ENCODE assay signal across 9 mouse cellular contexts in the genomic region with DNA sequence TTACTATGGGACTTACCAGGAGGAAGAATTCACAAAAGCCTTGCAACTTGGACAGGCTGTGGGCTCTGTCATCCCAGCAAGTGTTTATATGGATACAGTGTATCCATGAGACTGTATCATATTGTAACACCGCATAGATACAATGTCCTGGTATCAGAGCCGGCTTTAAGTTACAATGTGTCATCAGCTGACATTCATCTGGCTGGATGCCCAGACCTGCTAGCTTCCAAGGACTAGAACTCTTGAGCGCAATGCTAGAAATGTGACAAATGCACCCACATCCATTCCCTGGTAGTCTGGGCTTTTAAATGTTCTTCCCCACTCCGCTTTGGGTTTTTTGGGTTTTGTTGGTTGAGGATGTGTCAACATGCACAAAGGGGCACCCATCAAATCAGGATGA. TPM values are rescaled to one million over a fixed set of nuclear protein-coding genes. Genes with fewer than 3 reads are reported as not detected.
DNase-seq lines count a peak whose midpoint lies in the region; ATAC-seq and TF ChIP-seq lines count a peak whose summit lies in the region.
"Had no signal": no experiment of that assay in that cellular context is flagged by ENCODE, and none has a peak within 500 bp of the region (broad histone marks: within the 10 kb centered on the region; RNA-seq: fewer than 3 reads in every experiment).

No protein-coding gene starts in this region.

- peaks cover 30% of the 10 kb centered on the region for H3K36me3 ChIP-seq in heart, adult 2 months (ENCODE audit: control insufficient read depth, insufficient read depth, low read length)
- no peaks in the 10 kb centered on the region; the same call in 1 of the 2 replicates for H3K36me3 ChIP-seq in lung, embryonic 16.5 days (ENCODE audit: control insufficient read depth, insufficient read depth, low read length)

- no peaks in the 10 kb centered on the region for H3K27me3 ChIP-seq in heart, adult 2 months (ENCODE audit: control insufficient read depth, insufficient read depth, low read length)
- H3K27me3 ChIP-seq in lung, embryonic 16.5 days (ENCODE audit: control insufficient read depth, insufficient read depth, low read depth, low read length), result no peaks in the 10 kb centered on the region
- no peaks in the 10 kb centered on the region for H3K27me3 ChIP-seq in cerebellum, adult 2 months (ENCODE audit: control insufficient read depth, insufficient read depth, low read length)
- H3K27me3 ChIP-seq: embryonic facial prominence, embryonic 12.5 days had no signal

- no peak overlapping the region for H3K4me2 ChIP-seq in lung, embryonic 16.5 days (ENCODE audit: low read depth, low read length)
- H3K4me2 ChIP-seq: embryonic facial prominence, embryonic 12.5 days had no signal

- no peak for TF ChIP-seq CTCF in heart, adult 2 months (IDR thresholded peaks at IDR 0.05)
- no peak for TF ChIP-seq CTCF in cerebellum, adult 2 months (IDR thresholded peaks at IDR 0.05; ENCODE audit: borderline replicate concordance, insufficient read depth, low read depth, low read length)

- peak; percentile 60; the same call in 1 of the 2 replicates for ATAC-seq in lung, embryonic 16.5 days (ENCODE audit: low read depth)

- H3K79me2 ChIP-seq in heart, adult 2 months (replicated peaks; ENCODE audit: control insufficient read depth, insufficient read depth, low read length), result no peaks in the 10 kb centered on the region; the same call in 1 of the 2 replicates

- H3K9ac ChIP-seq in heart, adult 2 months (ENCODE audit: low read depth, low read length), result no peak overlapping the region
- H3K9ac ChIP-seq in lung, embryonic 16.5 days (ENCODE audit: low read length), result no peak overlapping the region
- H3K9ac ChIP-seq: embryonic facial prominence, embryonic 12.5 days had no signal

- H3K27ac ChIP-seq in heart, adult 2 months, result peak overlapping the region; percentile 80
- H3K27ac ChIP-seq in lung, embryonic 16.5 days (ENCODE audit: low read length), result no peak overlapping the region
- H3K27ac ChIP-seq in cerebellum, adult 2 months (ENCODE audit: insufficient read depth, low read length), result no peak overlapping the region
- H3K27ac ChIP-seq: embryonic facial prominence, embryonic 12.5 days had no signal

- peaks cover 43% of the 10 kb centered on the region for H3K4me1 ChIP-seq in heart, adult 2 months (ENCODE audit: control insufficient read depth, insufficient read depth, low read length)
- peaks cover 22% of the 10 kb centered on the region for H3K4me1 ChIP-seq in lung, embryonic 16.5 days (replicated peaks; ENCODE audit: control insufficient read depth, insufficient read depth, low read length)
- peaks cover 2% of the 10 kb centered on the region; the same call in 1 of the 2 replicates for H3K4me1 ChIP-seq in cerebellum, adult 2 months (ENCODE audit: control insufficient read depth, insufficient read depth, low read length)

- 20% methylated on average over 4 of the region's 4 CpGs for WGBS in heart, adult 2 months
- WGBS in lung, embryonic 16.5 days, result 35% methylated on average over 4 of the region's 4 CpGs
- 52% methylated on average over 4 of the region's 4 CpGs for WGBS in cerebellum, adult 2 months

- intact Hi-C loops in heart, adult 2 months (cut with DNase I), result loop anchor here (2.0 to 10.0 kb wide), 2 partner anchors 38 to 224 kb away; no protein-coding TSS in a partner anchor
- intact Hi-C loops in heart, postnatal 14 days (cut with DNase I), result loop anchor here (10.0 kb wide), 1 partner anchor 224 kb away; no protein-coding TSS in a partner anchor

- no peak for DNase-seq in heart, adult 2 months
- no peak for DNase-seq in heart, postnatal 14 days
- DNase-seq in lung, adult 18-20 months, result no peak
- peak; percentile 73 for DNase-seq in adrenal gland, postnatal 25 days
- DNase-seq in right cerebral cortex, postnatal 10 days (ENCODE audit: low spot score in 2 of 2), result peak; percentile 70 to 81
- no peak for DNase-seq in cerebellum, adult 8-10 months
- no peak for DNase-seq in cerebellum, adult 2 months

- no peak overlapping the region for H3K4me3 ChIP-seq in heart, adult 2 months
- H3K4me3 ChIP-seq in lung, embryonic 16.5 days (ENCODE audit: low read length), result no peak overlapping the region
- H3K4me3 ChIP-seq in cerebellum, adult 2 months (replicated peaks; ENCODE audit: insufficient read depth, low read depth, low read length), result no peak overlapping the region
- H3K4me3 ChIP-seq: embryonic facial prominence, embryonic 12.5 days had no signal

- no peaks in the 10 kb centered on the region for H3K9me3 ChIP-seq in lung, embryonic 16.5 days (ENCODE audit: control insufficient read depth, low read length)
- H3K9me3 ChIP-seq: embryonic facial prominence, embryonic 12.5 days had no signal

- no peak for TF ChIP-seq EP300 in heart, adult 2 months (IDR thresholded peaks at IDR 0.05; ENCODE audit: insufficient read depth, low read depth, low read length)

- no peak for TF ChIP-seq POLR2A in heart, adult 2 months (IDR thresholded peaks at IDR 0.05; ENCODE audit: insufficient read depth, low read depth, low read length)
- no peak for TF ChIP-seq POLR2A in cerebellum, adult 2 months (IDR thresholded peaks at IDR 0.05; ENCODE audit: borderline replicate concordance, insufficient read depth, low read length)

RNA-seq across cellular contexts. Expression of gene Elk3, which starts 22.6 kb away (rescaled TPM):
- total RNA-seq in heart, adult 2 months (2021), result 10 to 100 TPM; 33.8 to 39.4 TPM
- polyA plus RNA-seq in heart, adult 2 months (2012; rRNA removed), result 31.9 and 32.1 TPM in 2 replicates
- 10 to 100 TPM; 64.1 to 67.2 TPM for total RNA-seq in heart, postnatal 14 days (2021)
- 44.9 and 48.0 TPM in 2 replicates for polyA plus RNA-seq in lung, embryonic 16.5 days (2015; fragmentation: Nextera tagmentation; extraction: Ambion mirVana)
- 37.7 and 47.1 TPM in 2 replicates for total RNA-seq in adrenal gland, postnatal 25 days (2021)
- 5.7 and 5.9 TPM in 2 replicates for polyA plus RNA-seq in cerebellum, adult 2 months (2012; rRNA removed)

Comparison
In these comparisons a context has a peak if more than half of its experiments do, and no peak if none do; other contexts are left out.
1. DNase-seq: peak in adrenal gland, postnatal 25 days (single experiment) and right cerebral cortex, postnatal 10 days (2 of 2); none in heart, adult 2 months (0 of 2), heart, postnatal 14 days (0 of 2), lung, adult 18-20 months (0 of 2), cerebellum, adult 8-10 months (single experiment) and cerebellum, adult 2 months (0 of 2).